Mouse (Mus musculus): ENCODE measurements at regions not wholly inside any gene's neighbourhood (a gene's known extent, or its start where the extent isn't known, plus 50 kb on each side); places are given as distances from the start of the nearest gene placed in this dataset.

GRCm38 (mm10) chr4:75884371-75884770 is 606.3 kb upstream of the Dmac1 start:
- peak; percentile 8 for DNase-seq

DNA sequence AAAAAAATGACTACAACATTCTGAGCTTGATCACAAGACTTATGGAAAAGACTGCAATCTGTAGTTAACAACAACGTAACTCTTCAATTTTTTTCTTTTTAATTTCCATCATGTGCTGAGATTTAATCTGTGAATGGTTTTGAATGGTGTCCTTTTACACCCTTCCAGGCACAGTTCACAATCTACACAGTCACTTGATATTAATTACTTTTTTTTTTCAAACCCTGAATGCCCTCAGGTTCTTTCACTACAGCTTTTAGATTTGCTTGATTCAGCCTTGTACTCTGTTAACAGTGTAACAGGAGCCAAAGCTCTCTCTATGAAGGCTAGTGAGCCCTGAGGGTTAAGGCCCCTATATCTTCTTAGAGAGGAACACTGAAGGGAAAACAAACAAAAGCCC is 591.7 kb upstream of the Dmac1 start:
- no peak for DNase-seq

DNA sequence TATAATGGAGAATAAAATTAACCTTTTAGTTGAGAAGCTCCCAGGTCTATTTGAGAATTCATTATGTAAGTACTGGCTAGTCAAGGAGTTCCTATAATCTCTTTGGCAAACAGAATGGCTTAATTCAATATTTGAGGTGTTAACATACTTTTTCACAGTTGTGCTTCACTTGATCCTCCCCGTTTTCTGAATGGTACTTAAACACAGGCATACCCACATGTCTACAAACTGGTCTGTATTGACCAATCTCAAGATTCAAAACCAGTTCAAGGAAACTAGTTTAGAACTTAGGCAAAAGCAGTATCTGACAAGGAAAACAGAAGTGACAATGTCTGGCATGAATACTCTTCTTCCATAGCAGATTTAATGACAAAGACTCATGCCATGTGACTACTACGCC is 583.0 kb upstream of the Dmac1 start:
- no peak for DNase-seq

DNA sequence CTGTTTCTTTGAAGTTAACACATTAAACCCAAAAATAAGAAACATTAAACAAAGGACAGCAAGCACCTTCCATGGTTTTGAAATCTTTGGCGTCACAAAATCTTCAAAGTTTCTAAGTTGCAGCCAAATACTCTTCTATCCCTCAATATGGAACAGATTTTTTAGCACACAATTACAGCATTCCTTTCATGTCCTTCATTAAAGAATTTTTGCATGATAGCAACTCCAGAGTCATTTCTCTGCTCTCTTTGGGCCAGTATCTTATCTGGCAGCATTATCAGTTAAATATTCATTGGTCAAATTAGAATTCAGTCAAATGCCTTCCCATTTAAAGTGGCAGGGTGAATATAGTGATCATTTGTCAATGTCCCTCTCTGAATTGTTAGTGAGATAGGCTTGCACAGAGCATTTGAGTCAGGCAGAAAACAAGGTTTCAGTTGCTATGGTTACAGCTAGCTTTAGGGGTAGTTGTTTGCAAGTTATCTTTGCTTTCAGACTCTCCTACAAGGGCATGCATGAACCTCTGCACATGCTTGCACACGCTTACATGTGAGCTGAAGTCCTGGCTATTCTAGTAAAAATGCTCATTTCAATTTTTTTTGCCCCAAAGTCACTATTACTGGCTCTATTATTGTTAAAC is 579.8 kb upstream of the Dmac1 start:
- DNase-seq, result no peak

- no peak for DNase-seq
Measured at GRCm38 (mm10) chr4:75855688-75856296, 577.7 kb upstream of the Dmac1 start.

DNA sequence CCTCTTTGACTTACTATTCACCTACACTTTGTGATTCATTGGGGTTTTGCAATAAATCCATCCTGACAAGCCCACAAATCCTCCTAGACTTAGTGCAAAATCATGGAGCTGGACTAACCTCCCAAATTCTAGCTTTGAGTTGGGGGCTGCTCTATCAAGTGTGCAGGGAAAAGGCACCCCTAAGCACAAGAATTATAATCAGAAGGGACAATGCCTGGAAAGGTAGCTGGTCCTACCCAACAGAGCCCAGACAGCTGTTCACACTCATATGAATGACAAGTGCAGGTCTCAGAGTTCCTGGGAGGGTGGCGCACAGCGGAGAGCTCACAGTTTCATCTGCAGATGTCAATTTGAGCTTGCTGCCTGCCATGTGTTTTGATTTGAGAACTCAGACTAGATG is 572.2 kb upstream of the Dmac1 start:
- DNase-seq, result no peak

DNA sequence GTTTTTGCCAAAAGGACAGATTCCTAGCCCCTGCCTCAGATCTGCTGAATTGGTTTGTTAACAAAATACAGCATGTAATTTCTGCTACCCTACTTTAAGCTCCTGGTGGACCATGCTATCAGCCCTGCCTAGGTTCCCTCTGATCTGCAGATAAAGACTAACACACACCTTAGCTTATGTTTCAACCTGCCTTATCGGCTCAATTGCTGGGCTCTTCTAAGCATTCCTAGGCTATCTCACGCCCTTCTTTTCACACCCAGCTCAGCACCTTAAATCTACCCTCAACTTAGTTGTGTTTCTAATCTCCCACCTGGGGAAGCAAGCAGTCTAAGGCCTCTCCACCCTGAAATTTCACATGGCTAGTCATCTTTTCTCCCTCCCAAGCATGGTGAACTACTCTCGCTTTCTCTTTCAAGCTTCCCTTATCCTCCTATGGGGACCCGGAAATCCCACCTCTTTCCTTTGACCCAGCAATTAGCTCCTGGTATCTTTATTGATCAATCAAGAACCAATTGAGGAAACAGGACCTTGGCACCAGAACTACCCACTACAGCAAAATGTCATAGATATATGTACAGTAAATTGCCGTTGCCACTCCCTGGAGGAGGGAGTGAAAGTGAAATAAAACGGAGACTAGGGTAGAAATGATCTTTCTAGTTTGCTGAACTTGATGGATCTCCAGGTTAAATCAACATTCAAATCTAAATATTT is 569.7 kb upstream of the Dmac1 start:
- DNase-seq, result no peak

GRCm38 (mm10) chr4:75845021-75845420 is 566.9 kb upstream of the Dmac1 start:
- DNase-seq, result no peak

- DNase-seq, result peak; percentile 2
Measured at GRCm38 (mm10) chr4:75838619-75839018, 560.5 kb upstream of the Dmac1 start.

- DNase-seq, result peak; percentile 15
Measured at GRCm38 (mm10) chr4:75827082-75827711, 549.1 kb upstream of the Dmac1 start.

GRCm38 (mm10) chr4:75819193-75819603 is 541.1 kb upstream of the Dmac1 start:
- DNase-seq, result no peak

DNA sequence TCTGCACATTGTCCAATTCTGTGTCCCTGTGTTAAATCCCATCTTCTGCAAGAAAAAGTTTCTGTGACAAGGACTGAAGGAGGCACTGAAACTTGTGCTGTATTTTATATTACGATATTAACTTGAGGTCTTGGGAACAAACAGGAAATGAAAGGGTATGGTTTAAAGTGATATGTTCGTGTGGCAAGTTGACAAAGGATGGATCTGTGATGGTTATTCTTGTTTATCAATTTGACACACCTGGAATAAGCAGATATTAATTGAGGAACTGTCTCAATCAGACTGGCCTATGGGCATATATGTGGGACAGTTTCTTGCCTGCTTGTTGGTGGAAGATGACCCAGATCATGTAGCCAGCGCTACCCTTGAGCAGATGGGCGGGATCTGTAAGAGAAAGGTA is 537.9 kb upstream of the Dmac1 start:
- DNase-seq, result no peak

DNA sequence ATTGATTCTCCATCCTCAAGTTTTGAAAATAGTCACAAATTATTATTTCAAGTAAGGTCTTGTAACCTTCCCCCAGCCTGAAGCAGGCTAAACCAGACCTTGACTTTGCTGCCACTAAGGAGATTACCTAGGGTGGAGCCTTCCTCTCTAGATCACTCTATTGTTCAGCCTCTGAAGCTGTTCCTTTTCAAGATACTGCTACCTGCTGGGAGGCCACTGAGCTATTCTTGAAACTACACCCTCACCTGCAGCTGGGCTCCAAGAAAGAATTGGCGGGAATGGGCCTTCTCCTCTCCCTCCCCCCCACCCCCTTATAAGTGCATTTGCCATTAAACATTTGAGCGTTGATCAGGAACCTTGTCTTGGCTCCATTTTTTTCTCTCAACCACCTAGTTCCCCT is 534.2 kb upstream of the Dmac1 start:
- no peak for DNase-seq

DNA sequence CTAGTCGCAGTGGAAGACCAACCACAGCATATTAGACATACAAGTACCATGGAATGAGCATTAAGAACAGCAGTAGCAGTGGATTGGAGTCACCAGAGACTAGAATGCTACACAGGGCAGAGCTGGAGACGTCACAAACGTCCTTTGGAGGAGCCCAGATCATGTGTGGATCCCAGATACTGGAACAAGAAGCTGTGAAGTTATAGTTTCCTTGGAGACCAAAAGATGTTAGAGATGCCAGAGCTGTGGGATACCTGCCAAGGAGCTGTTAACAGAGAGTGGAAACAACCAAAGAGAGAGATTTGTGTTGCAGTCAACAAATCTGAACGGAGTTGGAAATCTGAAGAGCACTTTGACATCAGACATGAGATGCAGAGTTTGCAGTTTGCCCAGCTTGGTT is 523.8 kb upstream of the Dmac1 start:
- DNase-seq, result no peak

GRCm38 (mm10) chr4:75801156-75801555 is 523.1 kb upstream of the Dmac1 start:
- no peak for DNase-seq

DNA sequence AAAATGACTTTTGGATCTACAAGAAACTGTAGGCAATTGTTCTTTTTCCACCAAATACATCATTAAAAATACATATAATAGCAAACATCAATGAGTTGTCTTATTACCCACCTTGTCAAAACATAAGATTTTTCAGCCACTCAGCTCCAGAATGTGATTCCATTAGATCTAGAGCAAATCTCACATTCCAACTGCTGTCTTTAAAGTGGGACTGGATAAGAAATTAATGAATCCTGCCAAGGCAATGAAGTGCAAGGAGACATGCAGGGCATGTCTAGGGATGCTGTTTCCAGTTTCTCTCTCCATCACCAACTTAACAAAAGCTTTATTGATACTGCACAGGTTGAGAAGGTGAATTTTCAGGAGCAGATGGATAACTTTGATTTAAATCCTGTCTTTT is 513.7 kb upstream of the Dmac1 start:
- DNase-seq, result no peak

DNA sequence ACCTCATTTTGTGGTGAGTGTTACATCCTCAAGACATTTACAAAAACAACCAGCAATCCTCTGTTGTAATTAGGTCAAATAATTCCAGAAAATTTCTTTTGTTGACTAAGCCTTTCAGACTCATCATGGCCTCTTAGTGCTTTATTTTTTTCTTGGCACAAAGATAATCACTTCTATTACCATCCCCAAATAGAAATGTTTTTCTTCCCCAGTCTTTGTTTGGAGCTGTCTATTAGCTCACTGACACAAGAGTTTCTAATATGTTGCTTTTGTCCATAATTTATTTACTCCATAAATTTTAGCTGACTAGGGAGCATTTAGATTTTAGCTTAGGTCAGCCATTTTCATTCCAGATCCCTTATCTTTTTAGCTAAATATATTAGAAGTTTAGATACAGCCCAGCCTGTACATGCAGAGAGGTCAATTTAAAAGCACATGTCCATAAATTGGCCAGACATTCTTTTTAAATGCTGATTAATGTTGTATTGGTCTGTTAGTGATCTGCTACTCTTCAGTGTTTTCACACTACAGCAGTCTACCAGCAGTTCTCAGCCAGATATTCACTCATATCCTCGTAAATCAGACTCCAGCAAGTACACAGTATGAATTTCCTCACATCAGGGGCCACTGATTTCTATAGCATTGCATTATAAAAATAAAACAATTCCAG is 513.0 kb upstream of the Dmac1 start:
- no peak for DNase-seq

DNA sequence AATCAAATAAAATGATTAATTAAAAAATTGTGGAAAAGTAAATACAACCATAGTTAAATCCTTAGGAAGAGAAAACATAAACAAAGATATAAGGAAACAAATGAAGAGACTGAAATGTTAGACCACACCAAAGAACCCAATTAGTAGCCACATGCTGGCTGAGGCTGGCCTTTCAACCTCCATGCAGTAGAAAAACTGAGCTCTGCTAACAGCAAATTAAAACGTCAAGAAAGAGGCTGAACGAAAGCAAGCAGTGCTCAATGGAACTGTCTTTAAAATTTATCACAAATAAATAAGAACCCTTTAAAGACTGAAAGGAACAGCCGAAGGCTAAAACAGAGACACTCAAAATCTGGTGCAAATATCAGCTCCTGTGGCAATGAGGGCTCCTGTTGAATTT is 509.3 kb upstream of the Dmac1 start:
- no peak for DNase-seq

DNA sequence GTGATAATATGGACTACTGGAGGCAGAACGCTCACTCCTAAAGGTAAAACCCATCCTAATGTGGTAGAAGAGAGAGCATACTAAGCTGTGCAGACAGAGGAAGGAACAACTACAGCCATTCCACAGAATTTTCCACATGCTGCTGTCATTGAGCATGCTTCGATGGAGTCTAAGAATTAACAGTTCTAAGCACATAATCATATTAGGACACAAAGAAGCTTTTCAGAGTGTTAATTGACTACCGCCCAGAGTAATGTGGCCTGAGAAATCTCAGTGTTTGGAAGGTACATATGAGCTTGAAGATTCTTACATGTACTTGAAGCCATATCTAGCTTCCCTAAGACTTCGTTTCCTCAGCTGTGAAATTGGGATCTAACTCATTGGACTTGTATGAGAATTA is 508.3 kb upstream of the Dmac1 start:
- DNase-seq, result no peak

- no peak for DNase-seq
Measured at GRCm38 (mm10) chr4:75779492-75779891, 501.4 kb upstream of the Dmac1 start.

DNA sequence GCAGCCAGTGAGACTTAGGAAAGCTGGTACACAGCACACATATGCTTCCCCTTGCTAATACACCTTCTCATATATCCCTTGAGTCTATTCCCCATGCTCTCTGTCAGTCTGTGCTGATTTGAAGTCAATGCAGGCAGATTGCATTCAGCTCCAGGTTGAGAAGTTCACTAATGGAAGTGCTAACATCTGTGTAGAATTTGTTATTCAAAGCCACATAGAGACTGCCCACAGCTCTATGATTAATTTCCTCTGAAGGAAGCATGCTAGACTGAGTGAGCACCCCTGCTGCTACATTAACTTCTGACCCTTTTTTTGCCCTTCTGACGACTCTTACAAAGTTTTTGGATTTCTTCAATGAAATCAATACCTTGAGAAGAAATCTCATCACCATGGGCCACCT is 486.0 kb upstream of the Dmac1 start:
- DNase-seq, result no peak

- DNase-seq, result no peak
Measured at GRCm38 (mm10) chr4:75744605-75745004, 466.5 kb upstream of the Dmac1 start.

DNA sequence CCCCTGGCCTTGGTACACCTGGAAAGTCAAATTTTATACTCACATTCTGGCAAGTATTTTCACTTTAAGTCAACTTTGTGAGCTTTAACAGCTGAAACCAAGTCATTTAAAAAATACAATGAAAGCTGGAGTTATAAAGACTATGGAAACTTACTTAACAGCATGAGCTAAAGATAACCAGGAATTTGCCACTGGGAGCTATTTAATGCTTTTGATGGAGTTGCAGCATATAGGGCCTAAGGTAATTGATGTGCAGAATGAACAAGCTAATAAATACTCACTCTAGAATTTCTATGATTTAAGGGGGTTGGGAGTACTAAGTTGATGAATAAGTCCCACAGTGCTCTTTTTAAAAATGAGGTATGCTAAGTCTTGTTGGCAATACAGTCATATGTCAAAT is 463.5 kb upstream of the Dmac1 start:
- no peak for DNase-seq

Data from cerebellum, adult 8-10 months (tissue).